Mouse (Mus musculus) stomach, postnatal 0 days (tissue): ENCODE results near the gene Sema7a.

Source experiments
- CTCF ChIP-seq: IDR thresholded peaks from 2 replicates; pipeline ENCODE4 v1.5.1; 2016; ENCODE audit warnings: antibody characterized with exemption, low read depth, mild to moderate bottlenecking, moderate library complexity
- EP300 ChIP-seq: optimal IDR thresholded peaks from 2 replicates; pipeline ENCODE3; 2016; ENCODE audit warnings: antibody characterized with exemption

DNA sequence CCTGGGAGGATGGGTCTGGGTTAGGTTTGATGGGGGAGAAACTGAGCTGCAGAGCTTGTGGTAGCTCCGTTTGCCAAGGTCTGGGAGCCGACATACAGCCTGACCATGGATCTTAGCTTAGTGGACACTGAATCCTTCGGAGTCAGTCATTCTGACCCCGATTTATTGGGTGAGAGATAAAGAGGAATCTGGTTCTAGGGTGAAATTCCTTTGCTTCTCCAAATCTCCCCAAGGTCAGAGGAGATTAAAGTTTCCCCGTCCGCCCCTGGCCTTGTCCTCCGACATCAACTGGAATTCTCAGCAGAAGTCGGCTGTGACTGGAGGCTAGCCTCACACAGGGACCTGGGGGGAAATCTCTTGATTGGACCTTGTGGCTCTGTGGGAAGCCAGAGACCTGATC is 71.6 kb downstream of the Sema7a start:
- TF ChIP-seq CTCF (no peak), EP300 (no peak)
